Mouse (Mus musculus): ENCODE measurements at regions not wholly inside any gene's neighbourhood (a gene's known extent, or its start where the extent isn't known, plus 50 kb on each side); places are given as distances from the start of the nearest gene placed in this dataset.
A peak's percentile ranks its signal among the peaks of the same experiment; 100 is the strongest.

DNA sequence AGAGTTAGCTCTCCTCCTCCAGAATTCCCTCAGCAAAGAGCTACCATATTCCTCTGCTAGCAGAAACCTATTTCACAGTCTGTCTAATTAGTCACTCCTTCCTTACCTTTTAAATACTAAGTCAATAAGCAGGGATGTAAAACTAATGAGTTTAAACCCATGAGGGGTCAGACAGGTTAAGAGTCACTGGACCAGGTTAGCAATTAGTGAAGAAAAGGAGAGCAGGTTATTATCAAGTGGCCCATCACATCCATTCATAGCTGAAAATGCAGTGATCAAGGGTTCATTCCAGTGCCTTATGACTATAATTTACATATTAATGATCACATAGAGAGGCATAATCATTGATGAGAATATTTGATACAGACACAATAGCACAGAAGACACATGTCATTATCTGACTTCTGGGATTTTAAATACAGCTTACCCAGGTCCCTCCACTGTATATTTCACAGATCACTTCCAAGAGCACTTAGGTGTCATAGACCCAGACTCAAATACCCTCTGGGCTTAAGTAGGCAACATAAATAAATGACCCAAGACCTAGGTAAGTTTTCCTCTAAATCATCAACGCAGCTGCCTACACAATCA lies 355.4 kb upstream of the Rgma start:
- Histone ChIP-seq H3K36me3 (ENCODE audit: control insufficient read depth, insufficient read depth) (no peaks in the 10 kb centered on the region), H3K27me3 (ENCODE audit: control insufficient read depth, insufficient read depth, insufficient read length) (no peaks in the 10 kb centered on the region), H3ac (ENCODE audit: control insufficient read depth, insufficient read length, low read depth) (no peak overlapping the region), H3K79me3 (ENCODE audit: low read depth) (no peaks in the 10 kb centered on the region), H3K79me2 (ENCODE audit: control insufficient read depth, insufficient read depth) (no peaks in the 10 kb centered on the region), H3K4me3 (ENCODE audit: insufficient read depth, poor library complexity, severe bottlenecking) (no peak overlapping the region)
- TF ChIP-seq MYOG (IDR thresholded peaks at IDR 0.05; ENCODE audit: control insufficient read depth, extremely low read depth, insufficient read length), result no peak
- no peak for TF ChIP-seq MYOD1 (IDR thresholded peaks at IDR 0.05; ENCODE audit: control insufficient read depth, insufficient read length, low read depth)

- Histone ChIP-seq H3K79me2 (ENCODE audit: control insufficient read depth, insufficient read depth) (no peaks in the 10 kb centered on the region), H3ac (ENCODE audit: control insufficient read depth, insufficient read length, low read depth) (no peak overlapping the region), H3K4me3 (ENCODE audit: insufficient read depth, poor library complexity, severe bottlenecking) (no peak overlapping the region), H3K79me3 (ENCODE audit: low read depth) (no peaks in the 10 kb centered on the region), H3K27me3 (ENCODE audit: control insufficient read depth, insufficient read depth, insufficient read length) (no peaks in the 10 kb centered on the region), H3K36me3 (ENCODE audit: control insufficient read depth, insufficient read depth) (no peaks in the 10 kb centered on the region)
- TF ChIP-seq CEBPB (IDR thresholded peaks at IDR 0.05; ENCODE audit: low read depth) (peak; percentile 10), CTCF (IDR thresholded peaks at IDR 0.05; ENCODE audit: control insufficient read depth, insufficient read depth, insufficient read length) (no peak), MAX (IDR thresholded peaks at IDR 0.05) (no peak)
These were observed 353.5 kb upstream of the Rgma start for GRCm38 (mm10) chr7:73021786-73022185.

DNA sequence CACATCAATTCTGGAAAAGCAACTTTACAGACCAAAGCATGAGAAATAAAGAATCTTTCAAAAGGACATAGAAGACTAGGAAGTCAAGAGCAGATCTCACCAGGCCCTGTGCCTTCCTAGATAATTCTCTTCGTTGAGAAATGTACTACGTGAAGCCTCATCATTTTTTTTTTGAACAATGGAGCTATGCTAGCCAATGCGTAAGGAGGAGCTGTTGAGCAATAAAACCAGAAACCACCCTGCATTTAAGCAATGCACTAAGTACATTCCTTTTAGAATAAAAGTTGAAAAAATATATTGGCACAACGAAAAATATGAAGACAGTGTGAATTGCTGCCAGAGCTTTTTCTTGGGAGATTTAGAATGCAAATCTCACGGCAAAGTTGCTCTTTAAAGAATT lies 349.7 kb upstream of the Rgma start:
- TF ChIP-seq CTCF (IDR thresholded peaks at IDR 0.05; ENCODE audit: control insufficient read depth, insufficient read depth, insufficient read length) (no peak), FOSL1 (IDR thresholded peaks at IDR 0.05; ENCODE audit: insufficient read depth, low read length, poor library complexity, severe bottlenecking) (no peak), USF1 (IDR thresholded peaks at IDR 0.05; ENCODE audit: low read depth) (no peak), MAX (IDR thresholded peaks at IDR 0.05) (no peak), MYOG (IDR thresholded peaks at IDR 0.05; ENCODE audit: control insufficient read depth, extremely low read depth, insufficient read length) (no peak)
- H3K79me3 ChIP-seq (ENCODE audit: low read depth), result no peaks in the 10 kb centered on the region
- no peaks in the 10 kb centered on the region for H3K27me3 ChIP-seq (ENCODE audit: control insufficient read depth, insufficient read depth, insufficient read length)
- H3ac ChIP-seq (ENCODE audit: control insufficient read depth, insufficient read length, low read depth), result no peak overlapping the region
- H3K36me3 ChIP-seq (ENCODE audit: control insufficient read depth, insufficient read depth), result no peaks in the 10 kb centered on the region
- no peaks in the 10 kb centered on the region for H3K79me2 ChIP-seq (ENCODE audit: control insufficient read depth, insufficient read depth)
- no peak overlapping the region for H3K4me3 ChIP-seq (ENCODE audit: insufficient read depth, poor library complexity, severe bottlenecking)

GRCm38 (mm10) chr7:73028952-73029351 lies 346.4 kb upstream of the Rgma start:
- Histone ChIP-seq H3K27me3 (ENCODE audit: control insufficient read depth, insufficient read depth, insufficient read length) (no peaks in the 10 kb centered on the region), H3ac (ENCODE audit: control insufficient read depth, insufficient read length, low read depth) (no peak overlapping the region), H3K79me3 (ENCODE audit: low read depth) (no peaks in the 10 kb centered on the region), H3K36me3 (ENCODE audit: control insufficient read depth, insufficient read depth) (no peaks in the 10 kb centered on the region), H3K79me2 (ENCODE audit: control insufficient read depth, insufficient read depth) (no peaks in the 10 kb centered on the region), H3K4me3 (ENCODE audit: insufficient read depth, poor library complexity, severe bottlenecking) (no peak overlapping the region)
- TF ChIP-seq FOSL1 (IDR thresholded peaks at IDR 0.05; ENCODE audit: insufficient read depth, low read length, poor library complexity, severe bottlenecking) (no peak), MYOD1 (IDR thresholded peaks at IDR 0.05; ENCODE audit: control insufficient read depth, insufficient read length, low read depth) (no peak), USF1 (IDR thresholded peaks at IDR 0.05; ENCODE audit: low read depth) (no peak), MAX (IDR thresholded peaks at IDR 0.05) (no peak), CEBPB (IDR thresholded peaks at IDR 0.05; ENCODE audit: low read depth) (no peak), MYOG (IDR thresholded peaks at IDR 0.05; ENCODE audit: control insufficient read depth, extremely low read depth, insufficient read length) (no peak), CTCF (IDR thresholded peaks at IDR 0.05; ENCODE audit: control insufficient read depth, insufficient read depth, insufficient read length) (no peak)

DNA sequence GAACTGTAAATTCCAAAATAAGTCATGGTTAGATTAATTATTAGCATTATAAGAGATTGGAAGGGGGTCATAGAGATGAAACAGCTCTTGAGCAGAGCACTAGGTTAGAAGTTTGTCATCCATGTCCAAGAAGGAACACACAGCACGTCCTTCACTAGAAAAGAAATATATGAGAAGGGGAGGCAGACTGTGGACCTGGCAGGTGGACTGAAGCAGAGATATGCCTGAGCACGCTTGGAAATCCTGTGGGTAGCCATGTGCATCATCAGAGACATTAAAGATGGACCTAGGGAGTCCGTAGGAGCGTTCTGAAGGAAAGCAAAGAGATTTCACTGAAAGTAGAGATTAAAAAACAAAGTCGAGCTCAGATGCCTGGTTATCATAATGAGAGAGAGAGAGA lies 343.9 kb upstream of the Rgma start:
- no peaks in the 10 kb centered on the region for H3K79me3 ChIP-seq (ENCODE audit: low read depth)
- no peak overlapping the region for H3K4me3 ChIP-seq (ENCODE audit: insufficient read depth, poor library complexity, severe bottlenecking)
- H3ac ChIP-seq (ENCODE audit: control insufficient read depth, insufficient read length, low read depth), result no peak overlapping the region
- no peaks in the 10 kb centered on the region for H3K79me2 ChIP-seq (ENCODE audit: control insufficient read depth, insufficient read depth)
- TF ChIP-seq MYOD1 (IDR thresholded peaks at IDR 0.05; ENCODE audit: control insufficient read depth, insufficient read length, low read depth) (no peak), MYOG (IDR thresholded peaks at IDR 0.05; ENCODE audit: control insufficient read depth, extremely low read depth, insufficient read length) (no peak)
- no peaks in the 10 kb centered on the region for H3K27me3 ChIP-seq (ENCODE audit: control insufficient read depth, insufficient read depth, insufficient read length)
- H3K36me3 ChIP-seq (ENCODE audit: control insufficient read depth, insufficient read depth), result no peaks in the 10 kb centered on the region

DNA sequence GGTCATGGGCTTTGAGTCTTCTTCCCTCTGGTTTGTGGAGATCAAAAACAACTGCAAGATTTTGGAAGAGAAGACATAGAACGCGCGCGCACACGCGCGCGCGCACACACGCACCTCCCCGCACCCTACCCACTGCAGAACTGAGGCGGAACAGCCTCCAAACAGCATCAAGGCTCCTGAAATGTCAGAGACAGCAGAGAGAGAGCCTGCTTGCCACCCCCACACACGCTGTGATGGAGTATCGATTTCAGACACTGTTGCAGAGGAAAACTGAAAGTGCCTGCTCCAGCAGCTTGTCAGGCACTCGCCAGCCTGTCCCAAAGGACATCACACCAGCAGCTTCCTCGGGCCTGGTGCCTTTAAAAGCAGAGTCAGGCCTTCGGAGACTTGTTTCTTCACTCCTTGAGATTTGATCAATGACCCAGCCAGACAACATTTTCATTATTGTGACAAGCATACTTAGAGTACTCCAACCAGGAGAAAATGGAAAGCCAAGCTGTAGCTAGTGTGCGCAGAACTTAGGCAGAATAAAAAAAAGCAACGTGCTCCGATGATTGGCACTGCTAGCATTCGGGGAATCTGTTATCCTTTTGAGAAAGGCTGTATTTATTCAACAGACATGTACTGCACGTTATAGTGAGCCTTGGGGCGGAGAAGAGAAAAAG lies 342.9 kb upstream of the Rgma start:
- TF ChIP-seq CTCF (IDR thresholded peaks at IDR 0.05; ENCODE audit: control insufficient read depth, insufficient read depth, insufficient read length) (no peak), MYOD1 (IDR thresholded peaks at IDR 0.05; ENCODE audit: control insufficient read depth, insufficient read length, low read depth) (no peak), USF1 (IDR thresholded peaks at IDR 0.05; ENCODE audit: low read depth) (no peak), MYOG (IDR thresholded peaks at IDR 0.05; ENCODE audit: control insufficient read depth, extremely low read depth, insufficient read length) (no peak), FOSL1 (IDR thresholded peaks at IDR 0.05; ENCODE audit: insufficient read depth, low read length, poor library complexity, severe bottlenecking) (no peak), CEBPB (IDR thresholded peaks at IDR 0.05; ENCODE audit: low read depth) (no peak), MAX (IDR thresholded peaks at IDR 0.05) (no peak)
- H3K4me3 ChIP-seq (ENCODE audit: insufficient read depth, poor library complexity, severe bottlenecking), result no peak overlapping the region

More for the DNA sequence above, 342.9 kb upstream of the Rgma start:
- no peaks in the 10 kb centered on the region for H3K79me2 ChIP-seq (ENCODE audit: control insufficient read depth, insufficient read depth)
- no peaks in the 10 kb centered on the region for H3K36me3 ChIP-seq (ENCODE audit: control insufficient read depth, insufficient read depth)
- no peaks in the 10 kb centered on the region for H3K79me3 ChIP-seq (ENCODE audit: low read depth)
- H3K27me3 ChIP-seq (ENCODE audit: control insufficient read depth, insufficient read depth, insufficient read length), result no peaks in the 10 kb centered on the region
- H3ac ChIP-seq (ENCODE audit: control insufficient read depth, insufficient read length, low read depth), result no peak overlapping the region
